Mouse (Mus musculus): ENCODE measurements at regions not wholly inside any gene's neighbourhood (a gene's known extent, or its start where the extent isn't known, plus 50 kb on each side); places are given as distances from the start of the nearest gene placed in this dataset.

GRCm38 (mm10) chr16:8961739-8962138, 131.8 kb downstream of the 1810013L24Rik start:
- WGBS: 83% methylated on average over 10 of the region's 10 CpGs
- no peak for ATAC-seq (ENCODE audit: low FRiP score)
- H3K4me3 ChIP-seq (ENCODE audit: low read depth, low read length): no peak overlapping the region

GRCm38 (mm10) chr16:8993521-8994250, 163.8 kb downstream of the 1810013L24Rik start:
- H3K9me3 ChIP-seq (ENCODE audit: low read length): no peaks in the 10 kb centered on the region
- no peak overlapping the region for H3K4me3 ChIP-seq (ENCODE audit: low read depth, low read length)
- 89% methylated on average over 7 of the region's 7 CpGs for WGBS
- no peaks in the 10 kb centered on the region for H3K4me1 ChIP-seq (ENCODE audit: insufficient read depth, low read length)
- no peaks in the 10 kb centered on the region for H3K27me3 ChIP-seq (ENCODE audit: insufficient read depth, low read length)
- no peaks in the 10 kb centered on the region for H3K36me3 ChIP-seq (ENCODE audit: insufficient read depth, low read length)
- H3K9ac ChIP-seq (replicated peaks; ENCODE audit: low read length, poor library complexity, severe bottlenecking): no peak overlapping the region
- H3K4me2 ChIP-seq (ENCODE audit: low read depth, low read length, poor library complexity, severe bottlenecking): no peak overlapping the region
- TF ChIP-seq CTCF (IDR thresholded peaks at IDR 0.05): no peak
- DNase-seq (ENCODE audit: low spot score) (peak; percentile 8), ATAC-seq (ENCODE audit: low FRiP score) (no peak)
- H3K27ac ChIP-seq (ENCODE audit: low read depth, low read length): no peak overlapping the region

More at GRCm38 (mm10) chr16:8961739-8962138, 131.8 kb downstream of the 1810013L24Rik start:
- DNase-seq (ENCODE audit: low spot score): no peak
- Histone ChIP-seq H3K4me1 (ENCODE audit: insufficient read depth, low read length) (no peaks in the 10 kb centered on the region), H3K9me3 (ENCODE audit: low read length) (no peaks in the 10 kb centered on the region), H3K4me2 (ENCODE audit: low read depth, low read length, poor library complexity, severe bottlenecking) (no peak overlapping the region), H3K27ac (ENCODE audit: low read depth, low read length) (no peak overlapping the region), H3K27me3 (ENCODE audit: insufficient read depth, low read length) (no peaks in the 10 kb centered on the region), H3K36me3 (ENCODE audit: insufficient read depth, low read length) (no peaks in the 10 kb centered on the region), H3K9ac (replicated peaks; ENCODE audit: low read length, poor library complexity, severe bottlenecking) (no peak overlapping the region)
- TF ChIP-seq CTCF (IDR thresholded peaks at IDR 0.05): no peak

- H3K4me1 ChIP-seq (ENCODE audit: insufficient read depth, low read length): no peaks in the 10 kb centered on the region
- H3K36me3 ChIP-seq (ENCODE audit: insufficient read depth, low read length): no peaks in the 10 kb centered on the region
- TF ChIP-seq CTCF (IDR thresholded peaks at IDR 0.05): no peak
- H3K27me3 ChIP-seq (ENCODE audit: insufficient read depth, low read length): no peaks in the 10 kb centered on the region
- ATAC-seq (ENCODE audit: low FRiP score): no peak
- no peak overlapping the region for H3K27ac ChIP-seq (ENCODE audit: low read depth, low read length)
- no peak overlapping the region for H3K4me3 ChIP-seq (ENCODE audit: low read depth, low read length)
- H3K9me3 ChIP-seq (ENCODE audit: low read length): no peaks in the 10 kb centered on the region
- H3K9ac ChIP-seq (replicated peaks; ENCODE audit: low read length, poor library complexity, severe bottlenecking): no peak overlapping the region
- no peak overlapping the region for H3K4me2 ChIP-seq (ENCODE audit: low read depth, low read length, poor library complexity, severe bottlenecking)
- 83% methylated on average over 1 of the region's 1 CpGs for WGBS
- DNase-seq (ENCODE audit: low spot score): no peak
Observed at GRCm38 (mm10) chr16:8994521-8994920, 164.6 kb downstream of the 1810013L24Rik start.

GRCm38 (mm10) chr16:8997250-8997649, 167.3 kb downstream of the 1810013L24Rik start:
- H3K4me3 ChIP-seq (ENCODE audit: low read depth, low read length): no peak overlapping the region
- H3K4me1 ChIP-seq (ENCODE audit: insufficient read depth, low read length): no peaks in the 10 kb centered on the region
- H3K9ac ChIP-seq (replicated peaks; ENCODE audit: low read length, poor library complexity, severe bottlenecking): no peak overlapping the region
- H3K36me3 ChIP-seq (ENCODE audit: insufficient read depth, low read length): no peaks in the 10 kb centered on the region
- TF ChIP-seq CTCF (IDR thresholded peaks at IDR 0.05): no peak
- H3K9me3 ChIP-seq (ENCODE audit: low read length): no peaks in the 10 kb centered on the region
- H3K27ac ChIP-seq (ENCODE audit: low read depth, low read length): no peak overlapping the region
- no peak overlapping the region for H3K4me2 ChIP-seq (ENCODE audit: low read depth, low read length, poor library complexity, severe bottlenecking)
- no peak for ATAC-seq (ENCODE audit: low FRiP score)
- no peaks in the 10 kb centered on the region for H3K27me3 ChIP-seq (ENCODE audit: insufficient read depth, low read length)
- WGBS: 64% methylated on average over 5 of the region's 5 CpGs
- peak; percentile 25 for DNase-seq (ENCODE audit: low spot score)

- Histone ChIP-seq H3K4me2 (ENCODE audit: low read depth, low read length, poor library complexity, severe bottlenecking) (no peak overlapping the region), H3K4me3 (ENCODE audit: low read depth, low read length) (no peak overlapping the region), H3K9me3 (ENCODE audit: low read length) (no peaks in the 10 kb centered on the region), H3K27ac (ENCODE audit: low read depth, low read length) (no peak overlapping the region), H3K36me3 (ENCODE audit: insufficient read depth, low read length) (no peaks in the 10 kb centered on the region), H3K4me1 (ENCODE audit: insufficient read depth, low read length) (peaks cover 3% of the 10 kb centered on the region; the same call in 1 of the 2 replicates), H3K27me3 (ENCODE audit: insufficient read depth, low read length) (no peaks in the 10 kb centered on the region), H3K9ac (replicated peaks; ENCODE audit: low read length, poor library complexity, severe bottlenecking) (no peak overlapping the region)
- 20% methylated on average over 6 of the region's 6 CpGs for WGBS
- peak; percentile 82 for ATAC-seq (ENCODE audit: low FRiP score)
- peak; percentile 75 for DNase-seq (ENCODE audit: low spot score)
- TF ChIP-seq CTCF (IDR thresholded peaks at IDR 0.05): no peak
Observed at GRCm38 (mm10) chr16:9004012-9004411, 174.1 kb downstream of the 1810013L24Rik start.

GRCm38 (mm10) chr16:9005933-9006332, 176.0 kb downstream of the 1810013L24Rik start:
- Histone ChIP-seq H3K4me1 (ENCODE audit: insufficient read depth, low read length) (peaks cover 3% of the 10 kb centered on the region; the same call in 1 of the 2 replicates), H3K9ac (replicated peaks; ENCODE audit: low read length, poor library complexity, severe bottlenecking) (no peak overlapping the region), H3K27me3 (ENCODE audit: insufficient read depth, low read length) (no peaks in the 10 kb centered on the region), H3K9me3 (ENCODE audit: low read length) (no peaks in the 10 kb centered on the region), H3K27ac (ENCODE audit: low read depth, low read length) (no peak overlapping the region), H3K4me2 (ENCODE audit: low read depth, low read length, poor library complexity, severe bottlenecking) (no peak overlapping the region), H3K4me3 (ENCODE audit: low read depth, low read length) (no peak overlapping the region), H3K36me3 (ENCODE audit: insufficient read depth, low read length) (no peaks in the 10 kb centered on the region)
- TF ChIP-seq CTCF (IDR thresholded peaks at IDR 0.05): peak; percentile 76
- DNase-seq (ENCODE audit: low spot score): peak; percentile 53
- WGBS: 43% methylated on average over 5 of the region's 5 CpGs
- no peak for ATAC-seq (ENCODE audit: low FRiP score)

Data from midbrain, postnatal 0 days (tissue).